Mouse (Mus musculus): ENCODE measurements at regions not wholly inside any gene's neighbourhood (a gene's known extent, or its start where the extent isn't known, plus 50 kb on each side); places are given as distances from the start of the nearest gene placed in this dataset.

DNA sequence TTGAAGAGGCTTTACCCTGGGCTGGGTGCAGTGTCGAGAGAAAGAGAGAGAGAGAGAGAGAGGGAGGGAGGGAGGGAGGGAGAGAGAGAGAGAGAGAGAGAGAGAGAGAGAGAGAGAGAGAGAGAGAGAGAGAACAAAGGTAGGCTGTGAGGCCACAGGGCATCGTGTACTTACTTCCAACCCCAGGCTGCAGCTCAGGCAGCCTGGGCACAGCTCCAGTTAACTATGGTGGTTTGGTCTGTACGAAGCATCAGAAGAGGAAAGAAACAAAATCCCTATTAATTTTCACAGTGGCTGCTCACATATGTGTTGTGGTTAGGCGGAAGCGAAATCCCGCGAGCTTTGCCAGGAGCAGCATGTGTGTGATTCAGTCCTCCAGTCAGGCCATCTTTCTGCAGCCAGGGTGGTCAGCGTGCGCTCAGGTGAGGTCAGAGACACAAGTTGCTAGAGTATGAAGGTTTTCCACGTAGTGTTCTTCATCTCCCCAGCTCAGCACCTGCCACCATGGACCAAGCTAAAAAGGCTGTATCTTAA lies 143.3 kb upstream of the BB014433 start:
- TF ChIP-seq POLR2A (IDR thresholded peaks at IDR 0.05; ENCODE audit: insufficient read depth, low read depth, low read length) (no peak), CTCF (IDR thresholded peaks at IDR 0.05; ENCODE audit: insufficient read depth, low read depth, low read length) (no peak)
- H3K27ac ChIP-seq (ENCODE audit: insufficient read depth, low read depth, low read length): no peak overlapping the region
- 41% methylated on average over 10 of the region's 10 CpGs for WGBS
- H3K4me1 ChIP-seq (ENCODE audit: control insufficient read depth, insufficient read depth, low read length): no peaks in the 10 kb centered on the region
- no peak overlapping the region for H3K4me3 ChIP-seq (ENCODE audit: insufficient read depth, low read depth, low read length)

All from olfactory bulb, adult 2 months (tissue).